Mouse (Mus musculus) telencephalon, adult 2 months (tissue): ENCODE data around the gene Nanog.
A peak's percentile ranks its signal among the peaks of the same experiment; 100 is the strongest.
"Not testable (repeated sequence)": the region's sequence is repeated elsewhere in the genome, so short reads cannot be mapped to it uniquely, and the experiment has no call there.

Source experiments
- DNase-seq: peaks from one replicate; pipeline ENCODE4 v3.0.0-alpha.2; 2011; ENCODE audit warnings: low read depth, low spot score

The Nanog gene

GRCm38 (mm10) chr6:122707036-122707800 lies at the start of gene Nanog:
Gene Nanog, plus strand, starts transcription at chr6:122707489.
- no peak for DNase-seq

- no peak for DNase-seq
Measured at GRCm38 (mm10) chr6:122657630-122658029, 49.7 kb upstream of the Nanog start.

GRCm38 (mm10) chr6:122659567-122659966 lies 47.7 kb upstream of the Nanog start:
- DNase-seq = no peak

GRCm38 (mm10) chr6:122660601-122661379 lies 46.5 kb upstream of the Nanog start:
- peak; percentile 31 for DNase-seq

GRCm38 (mm10) chr6:122662551-122663264 lies 44.6 kb upstream of the Nanog start:
- no peak for DNase-seq

- no peak for DNase-seq
Measured at GRCm38 (mm10) chr6:122663596-122664206, 43.6 kb upstream of the Nanog start.

GRCm38 (mm10) chr6:122665866-122666265 lies 41.4 kb upstream of the Nanog start:
- DNase-seq = no peak

- DNase-seq = no peak
Measured at GRCm38 (mm10) chr6:122667715-122668114, 39.6 kb upstream of the Nanog start.

DNA sequence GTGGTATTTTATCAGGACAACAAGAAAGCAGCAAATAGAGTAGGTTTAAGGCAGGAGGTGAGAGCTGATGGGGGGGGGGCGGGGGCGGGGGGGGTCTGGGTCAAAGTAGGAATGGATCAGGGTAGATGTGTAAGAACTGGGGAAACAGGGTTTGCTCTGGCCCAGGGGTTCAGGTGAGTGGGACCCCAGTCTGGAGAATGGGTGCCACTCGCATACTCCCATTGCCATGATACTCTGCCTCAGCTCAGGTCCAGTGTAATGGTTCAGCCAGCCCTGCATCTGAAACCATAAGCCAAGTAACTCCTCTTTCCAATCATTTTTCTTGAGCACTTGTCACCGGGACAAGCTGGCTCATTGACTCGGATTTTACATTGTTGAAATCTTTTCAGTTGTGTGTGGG lies 38.5 kb upstream of the Nanog start:
- DNase-seq = no peak

DNA sequence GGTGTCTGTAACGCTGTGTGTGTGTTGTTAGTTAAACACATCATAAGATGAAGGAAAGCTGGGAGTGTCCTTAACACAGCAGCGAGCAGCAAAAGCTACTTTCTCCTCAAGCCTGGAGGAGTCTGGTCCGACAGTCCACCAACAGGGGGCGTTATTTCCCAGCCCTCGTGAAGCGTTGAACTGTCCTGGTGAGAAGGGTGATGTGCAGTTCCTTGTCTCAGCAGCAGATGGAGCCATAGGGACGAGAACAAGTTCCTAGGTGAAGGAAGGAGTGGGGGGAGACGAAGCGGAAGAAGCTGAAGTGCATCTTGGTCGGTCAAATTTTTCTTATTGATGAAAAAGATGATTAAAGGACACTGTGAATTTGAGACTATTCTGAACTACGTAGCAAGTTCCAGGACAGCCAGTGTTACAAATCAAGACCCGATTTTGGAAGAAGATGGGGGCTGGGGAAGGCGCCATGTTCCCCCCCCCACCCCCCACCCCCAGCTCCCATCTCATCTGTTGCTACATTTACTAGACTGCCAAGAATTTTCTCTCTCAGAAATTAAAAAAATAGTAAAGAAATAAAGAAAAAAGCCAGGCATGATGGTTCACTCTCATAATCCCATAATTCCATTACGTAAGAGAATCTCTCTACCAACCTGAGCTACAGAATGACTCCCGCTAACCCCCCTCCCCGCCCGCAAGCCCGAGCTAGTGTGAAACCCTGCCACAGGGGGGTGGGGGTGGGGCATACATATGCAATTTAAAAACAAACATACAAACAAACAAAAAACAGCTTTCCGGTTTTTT lies 37.7 kb upstream of the Nanog start:
- DNase-seq = peak; percentile 96

DNA sequence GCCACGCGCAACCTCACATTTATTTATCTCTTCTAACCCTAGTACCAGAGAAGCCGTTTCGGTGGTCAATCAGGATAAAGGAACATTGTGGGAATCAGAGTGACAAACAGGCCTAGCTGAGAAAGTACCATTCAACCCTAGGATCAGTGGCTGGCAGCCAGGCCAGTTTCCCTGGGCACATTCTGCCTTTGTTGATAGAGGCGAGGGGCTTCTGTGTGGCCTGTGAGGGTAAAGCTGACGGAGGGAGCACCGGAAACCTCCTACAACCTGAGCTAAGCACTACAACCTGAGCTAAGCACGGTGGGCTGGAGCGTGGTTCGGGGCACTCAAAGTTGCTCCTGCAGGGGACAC lies 37.1 kb upstream of the Nanog start:
- no peak for DNase-seq

DNA sequence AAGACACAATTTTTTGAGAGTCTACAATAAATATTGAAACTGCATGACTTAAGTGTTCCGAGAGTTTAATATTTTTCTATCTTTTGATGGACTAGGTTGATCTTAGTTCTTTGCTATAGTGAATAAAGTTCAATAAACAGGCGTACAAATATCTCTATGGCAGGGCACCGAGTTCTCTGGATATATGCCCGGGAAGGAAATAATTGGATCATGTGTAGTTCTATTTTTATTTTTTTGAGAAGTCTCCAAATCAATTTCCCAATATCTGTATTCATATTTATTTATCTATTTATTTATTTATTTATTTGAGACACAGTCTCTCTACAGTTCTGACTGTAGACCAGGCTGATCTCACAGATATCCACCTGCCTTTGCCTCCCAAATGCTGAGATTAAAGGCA lies 36.4 kb upstream of the Nanog start:
- no peak for DNase-seq

GRCm38 (mm10) chr6:122672746-122673145 lies 34.5 kb upstream of the Nanog start:
- no peak for DNase-seq

DNA sequence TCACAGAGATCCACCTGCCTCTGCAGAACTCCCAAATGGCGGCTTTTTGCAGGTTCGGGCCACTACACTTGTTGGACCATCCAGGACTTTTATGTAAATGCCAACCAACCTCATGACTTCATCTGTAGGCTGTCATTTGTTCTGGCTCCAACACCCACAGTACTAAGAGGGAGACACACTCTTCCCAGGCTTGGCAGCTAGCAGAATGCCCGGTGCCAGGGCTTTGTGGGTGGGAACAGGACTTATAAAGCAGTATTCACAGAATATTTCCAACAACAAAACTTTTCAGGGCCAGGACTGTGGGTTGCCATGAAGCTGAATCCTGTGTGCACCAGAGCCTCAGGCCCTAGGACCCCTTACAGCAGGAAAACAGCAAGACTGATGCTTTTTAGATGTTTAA lies 24.6 kb upstream of the Nanog start:
- DNase-seq = peak; percentile 86

DNA sequence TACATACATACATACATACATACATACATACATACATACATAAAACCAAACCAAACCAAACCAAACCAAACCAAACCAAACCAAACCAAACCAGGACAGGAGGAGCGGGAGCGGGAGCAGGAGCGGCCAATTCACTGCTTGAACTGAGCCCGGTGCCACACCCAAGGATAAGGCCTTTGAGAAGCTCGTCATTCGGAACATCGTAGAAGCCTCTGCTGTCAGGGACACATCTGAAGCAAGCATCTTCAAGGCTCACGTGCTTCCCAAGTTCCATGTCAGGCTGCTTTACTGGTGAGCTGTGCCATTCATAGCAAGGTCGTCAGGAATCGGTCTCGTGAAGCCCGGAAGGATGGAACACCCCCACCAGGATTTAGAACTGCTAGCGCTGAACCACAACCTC lies 20.6 kb upstream of the Nanog start:
- DNase-seq = no peak

- DNase-seq = no peak
Measured at GRCm38 (mm10) chr6:122689411-122690055, 17.8 kb upstream of the Nanog start.

GRCm38 (mm10) chr6:122690082-122690481 lies 17.2 kb upstream of the Nanog start:
- DNase-seq = no peak

GRCm38 (mm10) chr6:122695398-122695797 lies 11.9 kb upstream of the Nanog start:
- DNase-seq = no peak

GRCm38 (mm10) chr6:122699628-122700027 lies 7.7 kb upstream of the Nanog start:
- DNase-seq = not testable (repeated sequence)

- DNase-seq = peak; percentile 15
Measured at GRCm38 (mm10) chr6:122701816-122702215, 5.5 kb upstream of the Nanog start.
